Mouse (Mus musculus) forebrain, embryonic 11.5 days (tissue): ENCODE results near the gene Naxd. TPM values are rescaled to one million over a fixed set of nuclear protein-coding genes. Genes with fewer than 3 reads are reported as not detected.
A peak's percentile ranks its signal among the peaks of the same experiment; 100 is the strongest.

ENCODE experiments used
- ATAC-seq: fragments of 200-750 bp; cut with Nextera tagmentation; replicated peaks from 2 replicates; pipeline ENCODE4 v1.8.0; 2017; ENCODE audit warnings: moderate TSS enrichment; ENCODE audit not compliant: low FRiP score
- DNase-seq: peaks from one replicate; pipeline ENCODE4 v3.0.0-alpha.2; 2017; ENCODE audit warnings: low spot score
- H3K27ac ChIP-seq: fragments of 300-500 bp; sonication (generic); 2 replicates; pipeline ENCODE4 v1.5.1; 2014; ENCODE audit warnings: low read depth, low read length
- H3K27me3 ChIP-seq: fragments of 300-500 bp; sonication (generic); 2 replicates; pipeline ENCODE4 v1.6.1; 2014; ENCODE audit warnings: mild to moderate bottlenecking, low read length, mixed read lengths; ENCODE audit not compliant: control insufficient read depth, insufficient read depth
- H3K36me3 ChIP-seq: fragments of 300-500 bp; sonication (generic); 2 replicates; pipeline ENCODE4 v1.6.1; 2014; ENCODE audit warnings: mild to moderate bottlenecking, low read length, moderate library complexity, mixed read lengths; ENCODE audit not compliant: control insufficient read depth, insufficient read depth
- H3K4me1 ChIP-seq: fragments of 300-500 bp; sonication (generic); replicated peaks from 2 replicates; pipeline ENCODE4 v1.6.1; 2014; ENCODE audit warnings: low read length, mixed read lengths; ENCODE audit not compliant: control insufficient read depth, insufficient read depth
- H3K4me2 ChIP-seq: fragments of 300-500 bp; sonication (generic); 2 replicates; pipeline ENCODE4 v1.6.1; 2014; ENCODE audit warnings: low read depth, mild to moderate bottlenecking, low read length, moderate library complexity, mixed read lengths; ENCODE audit not compliant: severe bottlenecking
- H3K4me3 ChIP-seq: fragments of 300-500 bp; sonication (generic); 2 replicates; pipeline ENCODE4 v1.5.1; 2014; ENCODE audit warnings: low read depth, low read length
- H3K9ac ChIP-seq: fragments of 300-500 bp; sonication (generic); 2 replicates; pipeline ENCODE4 v1.6.1; 2014; ENCODE audit warnings: low read length
- H3K9me3 ChIP-seq: fragments of 300-500 bp; sonication (generic); 2 replicates; pipeline ENCODE4 v1.6.1; 2016; ENCODE audit warnings: low read length, mixed read lengths; ENCODE audit not compliant: control insufficient read depth
- WGBS: fragments of 180-500 bp; shearing (Covaris S2); extraction: QIAGEN DNeasy Blood & Tissue Kit; methylation state at CpG from one replicate; pipeline ENCODE4 v1.1.7; 2014; 5-methylcytosine and 5-hydroxymethylcytosine counted together
- polyA plus RNA-seq: library from polyadenylated mRNA; unstranded; fragments of >200 nt; fragmentation: Nextera tagmentation; extraction: Ambion mirVana; gene quantifications from 2 replicates; pipeline ENCODE4 v1.2.1, GENCODE M21; 2014

Gene Naxd
- 99.2 and 110 TPM in 2 replicates for polyA plus RNA-seq

DNA sequence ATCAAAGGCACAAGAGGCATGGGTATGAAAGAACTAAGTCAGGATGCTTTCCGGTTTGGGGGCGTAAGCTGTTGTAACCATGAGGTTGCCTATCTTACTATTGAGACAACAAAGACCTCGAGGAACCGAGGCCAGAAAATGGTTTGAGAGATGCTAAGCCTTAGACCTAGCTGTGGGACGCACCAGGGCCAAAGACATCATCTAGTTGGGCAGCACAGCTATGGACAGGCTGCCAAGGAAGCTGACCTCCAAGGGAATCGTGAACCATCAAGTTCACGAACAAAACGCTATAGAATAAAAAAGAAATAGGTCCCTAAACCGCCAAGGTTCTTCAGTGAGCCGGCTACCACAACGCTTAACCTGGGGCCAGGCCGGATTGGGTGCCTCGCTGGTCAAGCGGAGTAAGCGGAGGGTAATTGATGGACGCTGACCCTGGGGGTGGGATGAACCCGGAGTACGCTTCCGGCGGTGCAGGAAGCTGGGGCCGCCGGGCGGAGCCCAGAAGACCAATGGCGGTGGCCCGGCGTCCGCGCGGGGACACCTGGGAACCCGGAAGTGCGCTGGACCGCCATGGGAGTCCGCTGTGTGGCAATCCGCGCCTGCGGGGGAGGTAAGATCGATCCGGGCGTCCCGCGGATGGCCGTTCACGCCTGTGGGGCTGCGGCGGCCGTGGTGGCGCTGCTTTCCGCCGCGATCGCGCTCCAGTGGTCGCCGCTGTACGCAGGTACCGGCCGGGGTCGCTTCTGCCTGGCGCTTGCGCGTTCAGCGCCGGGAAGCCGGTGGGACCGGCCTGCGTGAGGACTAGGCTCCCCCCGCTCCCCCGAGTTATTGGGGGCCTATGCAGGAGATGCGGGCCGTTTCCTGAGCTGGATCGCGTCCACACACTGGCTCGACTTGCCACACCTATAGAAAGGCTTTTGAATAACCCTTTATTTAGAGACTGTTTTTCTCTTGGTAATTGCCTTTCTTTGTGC, at the start of gene Naxd:
Gene Naxd, plus strand, starts transcription at position 490 of the 974 bp plus-strand sequence.
- DNase-seq = peak; percentile 93
- H3K27ac ChIP-seq = peak within 1 kb of the TSS; percentile 59; the same call in 1 of the 2 replicates
- no peaks in the 10 kb centered on the region for H3K27me3 ChIP-seq
- no peaks in the 10 kb centered on the region for H3K9me3 ChIP-seq
- peak within 1 kb of the TSS; percentile 70 for H3K4me2 ChIP-seq
- H3K4me1 ChIP-seq = peaks cover 3% of the 10 kb centered on the region; the same call in 1 of the 2 replicates
- H3K4me3 ChIP-seq = peak within 1 kb of the TSS; percentile 94
- ATAC-seq = peak; percentile 97
- no peaks in the 10 kb centered on the region for H3K36me3 ChIP-seq
- H3K9ac ChIP-seq = peak within 1 kb of the TSS; percentile 83
- WGBS = 3% methylated on average over 73 of the region's 73 CpGs

DNA sequence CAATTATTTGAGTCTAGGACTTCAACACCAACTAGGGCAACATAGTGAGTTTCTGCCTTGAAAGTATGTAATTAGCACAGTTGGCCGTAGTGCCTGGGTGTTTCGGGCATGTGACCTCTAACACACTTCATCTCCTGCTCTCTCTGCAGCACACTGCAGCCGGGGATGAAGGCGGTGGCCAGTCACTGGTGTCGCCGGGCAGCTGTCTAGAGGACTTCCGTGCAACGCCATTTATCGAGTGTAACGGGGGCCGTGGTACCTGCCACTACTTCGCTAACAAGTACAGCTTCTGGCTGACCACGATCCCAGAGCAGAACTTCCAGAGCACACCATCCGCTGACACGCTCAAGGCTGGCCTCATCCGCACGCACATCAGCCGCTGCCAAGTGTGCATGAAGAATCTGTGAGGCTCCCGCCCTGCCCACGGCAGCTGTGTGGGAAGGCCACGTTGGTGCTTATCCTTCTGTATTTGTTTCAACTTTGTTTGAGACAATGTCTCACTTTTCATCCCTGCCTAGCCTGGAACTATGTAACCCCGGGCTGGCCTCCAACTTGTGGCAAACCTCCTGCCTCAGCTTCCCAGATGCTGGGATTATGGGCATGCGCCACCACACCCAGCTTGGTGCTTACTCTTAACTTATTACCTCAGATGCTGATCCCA, 49.3 kb upstream of the Naxd start:
- peaks cover 2% of the 10 kb centered on the region; the same call in 1 of the 2 replicates for H3K4me1 ChIP-seq
- no peaks in the 10 kb centered on the region for H3K36me3 ChIP-seq
- no peak for ATAC-seq
- WGBS = 92% methylated on average over 23 of the region's 23 CpGs
- H3K4me2 ChIP-seq = no peak overlapping the region
- H3K27ac ChIP-seq = no peak overlapping the region
- no peak overlapping the region for H3K4me3 ChIP-seq
- no peak overlapping the region for H3K9ac ChIP-seq
- H3K27me3 ChIP-seq = no peaks in the 10 kb centered on the region
- no peaks in the 10 kb centered on the region for H3K9me3 ChIP-seq
- DNase-seq = no peak

DNA sequence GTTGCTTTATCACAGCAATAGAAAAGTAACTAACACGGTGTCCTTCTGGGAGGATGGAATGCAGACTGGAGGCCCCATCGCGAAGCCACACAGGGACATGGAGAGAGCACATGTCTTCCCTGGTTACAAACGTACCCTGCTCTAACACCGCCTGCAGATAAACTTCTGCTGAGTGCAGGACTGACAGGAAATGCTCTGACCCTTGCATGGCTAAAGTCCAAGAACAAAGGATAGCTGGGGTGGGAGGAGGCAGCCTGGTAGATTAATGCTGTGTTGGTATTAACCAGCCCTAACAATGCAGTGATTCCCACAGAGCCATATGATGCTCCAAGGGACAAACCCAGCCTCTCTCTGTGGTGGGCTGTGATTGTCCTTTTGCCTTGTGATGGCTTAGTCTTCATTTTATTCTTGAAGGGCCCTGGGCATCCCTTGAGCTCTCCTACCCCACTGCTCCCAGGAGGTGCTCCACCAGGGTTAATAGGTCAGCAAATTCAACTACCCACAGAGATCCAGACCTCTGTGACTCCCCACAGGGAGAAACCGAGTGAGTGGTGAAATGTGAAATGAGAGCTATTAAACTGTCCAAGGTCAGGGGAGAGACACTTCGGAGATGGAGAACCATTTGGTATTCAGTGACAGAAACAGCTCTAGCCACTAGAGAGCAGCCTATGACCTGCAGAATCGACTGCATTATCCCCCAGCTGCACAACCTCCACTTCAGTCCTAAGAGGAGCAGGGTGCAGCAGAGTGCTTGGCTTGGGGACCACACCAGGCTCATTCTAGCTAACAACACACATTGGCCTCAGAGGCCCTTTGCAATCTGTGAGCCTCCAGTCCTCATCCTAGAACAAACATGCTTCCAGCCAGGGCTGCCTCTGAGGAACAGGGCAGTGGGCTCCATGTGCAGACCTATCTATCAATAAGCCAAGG, 46.9 kb upstream of the Naxd start:
- H3K4me3 ChIP-seq = no peak overlapping the region
- ATAC-seq (0 out of 2 replicates have a peak, but pooled peaks have one; percentile 18), DNase-seq (no peak)
- WGBS = 42% methylated on average over 8 of the region's 8 CpGs
- H3K27me3 ChIP-seq = no peaks in the 10 kb centered on the region
- peaks cover 6% of the 10 kb centered on the region; the same call in 1 of the 2 replicates for H3K4me1 ChIP-seq
- no peaks in the 10 kb centered on the region for H3K9me3 ChIP-seq
- no peak overlapping the region; the same call in 1 of the 2 replicates for H3K9ac ChIP-seq
- no peak overlapping the region for H3K27ac ChIP-seq
- H3K36me3 ChIP-seq = no peaks in the 10 kb centered on the region
- no peak overlapping the region for H3K4me2 ChIP-seq

DNA sequence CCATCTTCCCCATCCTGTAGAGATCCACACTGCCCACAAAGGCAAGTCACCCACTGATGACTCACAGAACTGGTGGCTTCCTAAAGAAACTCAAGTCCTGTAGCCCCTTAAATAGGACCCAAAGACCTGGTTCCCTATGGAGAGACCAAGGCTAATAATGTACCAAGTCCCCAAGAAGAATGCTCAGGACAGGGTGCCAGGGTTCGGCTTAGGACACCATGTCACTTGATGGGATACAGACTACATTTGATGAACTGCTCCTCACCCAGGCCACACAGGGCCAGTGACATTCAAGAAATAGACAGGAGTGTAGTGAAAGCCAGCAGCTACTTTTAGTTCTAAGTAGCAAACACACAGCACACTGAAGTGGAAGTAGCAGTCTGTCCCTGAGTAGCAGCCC, 45.2 kb upstream of the Naxd start:
- H3K27me3 ChIP-seq = no peaks in the 10 kb centered on the region
- no peak overlapping the region for H3K4me2 ChIP-seq
- no peak overlapping the region for H3K9ac ChIP-seq
- no peak overlapping the region for H3K27ac ChIP-seq
- 93% methylated on average over 1 of the region's 1 CpGs for WGBS
- no peaks in the 10 kb centered on the region for H3K9me3 ChIP-seq
- peaks cover 6% of the 10 kb centered on the region; the same call in 1 of the 2 replicates for H3K4me1 ChIP-seq
- DNase-seq (no peak), ATAC-seq (no peak)
- H3K36me3 ChIP-seq = no peaks in the 10 kb centered on the region
- no peak overlapping the region for H3K4me3 ChIP-seq

DNA sequence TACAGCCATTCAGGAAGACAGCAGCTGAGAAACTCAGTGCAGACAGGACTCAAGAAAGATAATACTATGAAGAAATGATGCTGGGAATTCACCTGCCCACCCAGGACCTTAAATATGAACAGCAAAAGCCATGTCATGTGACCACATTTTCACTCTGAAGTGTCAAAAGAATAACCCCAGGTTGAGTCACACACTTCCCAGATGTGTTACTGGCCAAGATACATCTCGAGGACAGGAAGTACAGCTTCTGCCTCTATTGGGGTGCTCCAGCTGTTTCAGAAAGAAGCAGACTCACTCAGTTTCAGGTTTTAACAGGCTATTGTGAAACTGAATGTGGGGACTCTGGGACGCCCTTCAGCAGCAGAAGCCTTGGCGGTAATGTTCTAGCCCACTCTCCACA, 44.7 kb upstream of the Naxd start:
- Histone ChIP-seq H3K4me2 (no peak overlapping the region), H3K4me3 (no peak overlapping the region), H3K36me3 (no peaks in the 10 kb centered on the region), H3K9me3 (no peaks in the 10 kb centered on the region), H3K9ac (no peak overlapping the region), H3K27ac (no peak overlapping the region), H3K27me3 (no peaks in the 10 kb centered on the region), H3K4me1 (peaks cover 6% of the 10 kb centered on the region; the same call in 1 of the 2 replicates)
- no peak for ATAC-seq
- 58% methylated on average over 3 of the region's 3 CpGs for WGBS
- DNase-seq = no peak

DNA sequence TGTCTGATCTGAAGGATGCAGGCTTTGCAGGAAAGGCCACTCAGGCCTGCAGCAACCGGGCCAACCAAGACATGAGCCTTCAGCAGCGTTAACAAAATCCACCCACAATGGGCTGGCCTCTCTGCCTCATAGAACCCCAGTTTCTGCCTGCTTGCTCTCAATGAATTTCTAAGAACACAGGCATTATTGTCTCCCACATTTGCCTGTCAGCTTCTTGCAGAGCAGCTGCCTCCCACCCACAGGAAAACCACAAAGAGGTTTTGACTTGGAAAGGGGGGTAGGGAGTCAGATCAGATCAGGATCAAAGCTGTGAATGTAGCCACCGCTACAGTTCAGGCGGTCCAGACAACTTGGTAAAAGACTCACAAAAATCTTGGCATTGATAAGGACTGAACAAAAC, 44.3 kb upstream of the Naxd start:
- WGBS = 17% methylated on average over 4 of the region's 4 CpGs
- Histone ChIP-seq H3K9me3 (no peaks in the 10 kb centered on the region), H3K4me3 (no peak overlapping the region), H3K4me2 (no peak overlapping the region), H3K4me1 (peaks cover 6% of the 10 kb centered on the region; the same call in 1 of the 2 replicates), H3K36me3 (no peaks in the 10 kb centered on the region), H3K9ac (no peak overlapping the region), H3K27me3 (no peaks in the 10 kb centered on the region), H3K27ac (no peak overlapping the region)
- DNase-seq = no peak
- no peak for ATAC-seq

DNA sequence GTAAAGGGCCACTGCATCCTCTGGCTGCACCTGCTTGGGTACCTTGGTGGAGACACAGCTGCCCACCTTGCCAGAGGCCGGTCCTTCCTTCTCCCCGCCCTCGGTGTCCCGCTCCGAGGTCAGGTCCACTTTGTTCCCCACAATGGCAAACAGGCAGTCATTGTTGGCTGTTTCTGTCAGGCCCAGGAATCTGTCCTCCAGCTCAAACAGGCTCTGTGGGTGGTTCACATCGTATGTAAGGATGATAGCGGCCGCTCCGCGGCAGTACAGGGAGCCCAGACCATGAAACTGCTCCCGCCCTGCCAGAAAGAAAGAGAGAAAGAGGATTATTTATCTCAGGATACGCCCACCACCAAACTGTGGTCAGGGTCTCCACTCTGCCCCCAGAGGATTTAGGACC, 43.1 kb upstream of the Naxd start:
- no peak for DNase-seq
- Histone ChIP-seq H3K27ac (no peak overlapping the region), H3K4me1 (peaks cover 6% of the 10 kb centered on the region; the same call in 1 of the 2 replicates), H3K36me3 (no peaks in the 10 kb centered on the region), H3K27me3 (no peaks in the 10 kb centered on the region), H3K4me2 (no peak overlapping the region), H3K4me3 (no peak overlapping the region), H3K9me3 (no peaks in the 10 kb centered on the region), H3K9ac (no peak overlapping the region)
- no peak for ATAC-seq
- 36% methylated on average over 12 of the region's 12 CpGs for WGBS

DNA sequence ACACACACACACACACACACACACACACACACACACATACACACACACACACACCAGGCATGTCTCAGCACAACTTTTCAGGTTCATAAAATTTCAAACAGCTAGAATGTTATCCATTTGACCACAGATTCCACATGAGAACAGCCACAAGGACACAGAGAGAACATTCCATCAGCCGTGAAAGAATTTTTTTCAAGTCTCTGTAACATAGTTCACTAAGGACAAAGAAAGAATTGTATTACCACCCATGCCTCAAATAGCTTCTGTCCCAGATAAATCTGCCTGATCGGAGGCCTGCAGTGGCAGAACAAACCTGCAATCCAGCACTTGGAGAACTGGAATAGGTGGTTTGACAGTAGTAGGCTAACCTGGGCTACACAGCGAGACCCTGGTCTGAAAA, 40.0 kb upstream of the Naxd start:
- 71% methylated on average over 3 of the region's 3 CpGs for WGBS
- H3K9ac ChIP-seq = no peak overlapping the region
- peaks cover 6% of the 10 kb centered on the region; the same call in 1 of the 2 replicates for H3K4me1 ChIP-seq
- no peaks in the 10 kb centered on the region for H3K9me3 ChIP-seq
- ATAC-seq = no peak
- no peaks in the 10 kb centered on the region for H3K27me3 ChIP-seq
- H3K4me2 ChIP-seq = no peak overlapping the region
- H3K27ac ChIP-seq = no peak overlapping the region
- no peak for DNase-seq
- no peaks in the 10 kb centered on the region for H3K36me3 ChIP-seq
- no peak overlapping the region for H3K4me3 ChIP-seq
